8 mouse cellular contexts compared by ENCODE assay signal in genomic region chr9:57560263-57560662, GRCm38 (mm10). TPM values are rescaled to one million over a fixed set of nuclear protein-coding genes. Genes with fewer than 3 reads are reported as not detected.
DNase-seq lines count a peak whose midpoint lies in the region; ATAC-seq and TF ChIP-seq lines count a peak whose summit lies in the region.

No protein-coding gene starts in this region.

- H3K4me3 ChIP-seq in gastrocnemius, adult 2 months: peak overlapping the region; percentile 85
- H3K4me3 ChIP-seq in forebrain, embryonic 12.5 days (replicated peaks): peak overlapping the region; percentile 64
- peak overlapping the region; percentile 74 to 76 for H3K4me3 ChIP-seq in liver, embryonic 14.5 days (ENCODE audit: insufficient read depth in 1 of 2, low read depth in 2 of 2, low read length in 2 of 2)

- no peak for TF ChIP-seq CTCF in gastrocnemius, adult 2 months (IDR thresholded peaks at IDR 0.05)
- no peak for TF ChIP-seq CTCF in liver, embryonic 14.5 days (IDR thresholded peaks at IDR 0.05; ENCODE audit: low read depth)

- no peaks in the 10 kb centered on the region for H3K27me3 ChIP-seq in forebrain, embryonic 12.5 days
- H3K27me3 ChIP-seq in liver, embryonic 14.5 days (ENCODE audit: control insufficient read depth, insufficient read depth, low read length): no peaks in the 10 kb centered on the region

- H3K9ac ChIP-seq in forebrain, embryonic 12.5 days: peak overlapping the region; percentile 62
- peak overlapping the region; percentile 5; the same call in 1 of the 2 replicates for H3K9ac ChIP-seq in liver, embryonic 14.5 days (replicated peaks)

- peaks cover 25% of the 10 kb centered on the region for H3K4me1 ChIP-seq in forebrain, embryonic 12.5 days
- peaks cover 16 to 18% of the 10 kb centered on the region in 2 experiments for H3K4me1 ChIP-seq in liver, embryonic 14.5 days (replicated peaks; ENCODE audit: control insufficient read depth in 2 of 2, insufficient read depth in 2 of 2, low read length in 1 of 2)

- ATAC-seq in forebrain, embryonic 12.5 days (ENCODE audit: low FRiP score): no peak; the same call in 1 of the 2 replicates
- ATAC-seq in liver, embryonic 14.5 days (ENCODE audit: insufficient read depth): no peak
- no peak for ATAC-seq in monocyte, adult 5-6 weeks (replicated peaks; ENCODE audit: insufficient number of reproducible peaks, low FRiP score, low TSS enrichment, poor library complexity, severe bottlenecking)

- H3K4me2 ChIP-seq in forebrain, embryonic 12.5 days: peak overlapping the region; percentile 81
- peak overlapping the region; percentile 88 for H3K4me2 ChIP-seq in liver, embryonic 14.5 days (ENCODE audit: low read depth)

- DNase-seq in gastrocnemius, adult 2 months: no peak
- DNase-seq in gastrocnemius, postnatal 10 days: no peak
- DNase-seq in 3T3-L1 (ENCODE audit: low read depth, low spot score): peak; percentile 47
- no peak for DNase-seq in liver, embryonic 14.5 days (ENCODE audit: low read depth in 3 of 3, low spot score in 3 of 3)
- DNase-seq in Muller cell, postnatal 12 days (ENCODE audit: inconsistent ontology term): no peak
- no peak for DNase-seq in urinary bladder, postnatal 36 days (ENCODE audit: low spot score in 2 of 2)

- peak overlapping the region; percentile 97 for H3K27ac ChIP-seq in gastrocnemius, adult 2 months
- peak overlapping the region; percentile 76 for H3K27ac ChIP-seq in forebrain, embryonic 12.5 days
- no peak overlapping the region for H3K27ac ChIP-seq in liver, embryonic 14.5 days

- no peaks in the 10 kb centered on the region for H3K9me3 ChIP-seq in forebrain, embryonic 12.5 days
- H3K9me3 ChIP-seq in liver, embryonic 14.5 days (ENCODE audit: control insufficient read depth, low read length): no peaks in the 10 kb centered on the region

- intact Hi-C loops in gastrocnemius, adult 2 months (cut with DNase I): no loop called here

- no peaks in the 10 kb centered on the region for H3K36me3 ChIP-seq in forebrain, embryonic 12.5 days (replicated peaks)
- H3K36me3 ChIP-seq in liver, embryonic 14.5 days (replicated peaks; ENCODE audit: control insufficient read depth, insufficient read depth, low read depth): no peaks in the 10 kb centered on the region

- 27% methylated on average over 7 of the region's 7 CpGs for WGBS in forebrain, embryonic 12.5 days
- WGBS in liver, embryonic 14.5 days (ENCODE audit: insufficient replicate concordance): 20% methylated on average over 7 of the region's 7 CpGs

- no peak for TF ChIP-seq EP300 in liver, embryonic 14.5 days (IDR thresholded peaks at IDR 0.05; ENCODE audit: low read depth)

RNA-seq across cellular contexts. Expression of gene Scamp2, which starts 0.5 kb away (rescaled TPM):
- total RNA-seq in gastrocnemius, adult 2 months (2021): 10 to 100 TPM; 39.6 to 46.4 TPM
- 10 to 100 TPM; 52.5 to 56.3 TPM for total RNA-seq in gastrocnemius, postnatal 10 days (2021)
- 57.8 and 60.6 TPM in 2 replicates for polyA plus RNA-seq in forebrain, embryonic 12.5 days (2016; fragmentation: Nextera tagmentation; extraction: Ambion mirVana)
- polyA plus RNA-seq in liver, embryonic 14.5 days (2012; rRNA removed): 13.9 and 15.6 TPM in 2 replicates
- 20.7 and 21.1 TPM in 2 replicates for polyA plus RNA-seq in liver, embryonic 14.5 days (2014; fragmentation: Nextera tagmentation; extraction: Ambion mirVana)
- total RNA-seq in monocyte, adult 5-6 weeks (2017): 30.6 to 40.9 TPM (median 34.3 TPM) in 3 replicates

RNA-seq across cellular contexts. Expression of gene Mpi, which starts 7.7 kb away (rescaled TPM):
- total RNA-seq in gastrocnemius, adult 2 months (2021): 10 to 100 TPM; 67.6 to 97.7 TPM
- total RNA-seq in gastrocnemius, postnatal 10 days (2021): 10 to 100 TPM; 87.2 to 96.9 TPM
- 62.3 and 62.5 TPM in 2 replicates for polyA plus RNA-seq in forebrain, embryonic 12.5 days (2016; fragmentation: Nextera tagmentation; extraction: Ambion mirVana)
- 8.1 and 8.5 TPM in 2 replicates for polyA plus RNA-seq in liver, embryonic 14.5 days (2012; rRNA removed)
- 6.7 and 7.9 TPM in 2 replicates for polyA plus RNA-seq in liver, embryonic 14.5 days (2014; fragmentation: Nextera tagmentation; extraction: Ambion mirVana)
- 1.9 to 7.7 TPM (median 7.5 TPM) in 3 replicates for total RNA-seq in monocyte, adult 5-6 weeks (2017)

RNA-seq across cellular contexts. Expression of gene Fam219b, which starts 22.9 kb away (rescaled TPM):
- total RNA-seq in gastrocnemius, adult 2 months (2021): 1 to 10 TPM; 5.9 TPM
- total RNA-seq in gastrocnemius, postnatal 10 days (2021): 1 to 10 TPM; 9.1 to 9.2 TPM
- 18.2 and 19.3 TPM in 2 replicates for polyA plus RNA-seq in forebrain, embryonic 12.5 days (2016; fragmentation: Nextera tagmentation; extraction: Ambion mirVana)
- 2.0 and 3.1 TPM in 2 replicates for polyA plus RNA-seq in liver, embryonic 14.5 days (2012; rRNA removed)
- 4.8 and 5.9 TPM in 2 replicates for polyA plus RNA-seq in liver, embryonic 14.5 days (2014; fragmentation: Nextera tagmentation; extraction: Ambion mirVana)
- 17.5 to 23.5 TPM (median 18.2 TPM) in 3 replicates for total RNA-seq in monocyte, adult 5-6 weeks (2017)

RNA-seq across cellular contexts. Expression of gene Ulk3, which starts 29.0 kb away (rescaled TPM):
- 1 to 10 TPM; 4.4 to 6.6 TPM for total RNA-seq in gastrocnemius, adult 2 months (2021)
- total RNA-seq in gastrocnemius, postnatal 10 days (2021): 10 to 100 TPM in 1 of 2 experiments, 1 to 10 TPM in 1; 7.6 to 12.2 TPM
- polyA plus RNA-seq in forebrain, embryonic 12.5 days (2016; fragmentation: Nextera tagmentation; extraction: Ambion mirVana): 19.9 and 24.1 TPM in 2 replicates
- polyA plus RNA-seq in liver, embryonic 14.5 days (2012; rRNA removed): 4.5 and 5.1 TPM in 2 replicates
- 2.0 and 2.3 TPM in 2 replicates for polyA plus RNA-seq in liver, embryonic 14.5 days (2014; fragmentation: Nextera tagmentation; extraction: Ambion mirVana)
- total RNA-seq in monocyte, adult 5-6 weeks (2017): 3.8 to 20.7 TPM (median 20.3 TPM) in 3 replicates

RNA-seq across cellular contexts. Expression of gene Cox5a, which starts 39.2 kb away (rescaled TPM):
- total RNA-seq in gastrocnemius, adult 2 months (2021): 1,000 to 10,000 TPM; 1,176 to 1,655 TPM
- 1,000 to 10,000 TPM in 1 of 2 experiments, 100 to 1,000 TPM in 1; 862 to 1,077 TPM for total RNA-seq in gastrocnemius, postnatal 10 days (2021)
- polyA plus RNA-seq in forebrain, embryonic 12.5 days (2016; fragmentation: Nextera tagmentation; extraction: Ambion mirVana): 694 and 697 TPM in 2 replicates
- polyA plus RNA-seq in liver, embryonic 14.5 days (2012; rRNA removed): 104 and 121 TPM in 2 replicates
- 316 and 317 TPM in 2 replicates for polyA plus RNA-seq in liver, embryonic 14.5 days (2014; fragmentation: Nextera tagmentation; extraction: Ambion mirVana)
- total RNA-seq in monocyte, adult 5-6 weeks (2017): 54.8 to 108 TPM (median 74.5 TPM) in 3 replicates
